Mouse (Mus musculus): ENCODE data around the gene Intu. TPM values are rescaled to one million over a fixed set of nuclear protein-coding genes. Genes with fewer than 3 reads are reported as not detected.

Gene Intu
- total RNA-seq, 1 experiment, result 5.2 TPM

DNA sequence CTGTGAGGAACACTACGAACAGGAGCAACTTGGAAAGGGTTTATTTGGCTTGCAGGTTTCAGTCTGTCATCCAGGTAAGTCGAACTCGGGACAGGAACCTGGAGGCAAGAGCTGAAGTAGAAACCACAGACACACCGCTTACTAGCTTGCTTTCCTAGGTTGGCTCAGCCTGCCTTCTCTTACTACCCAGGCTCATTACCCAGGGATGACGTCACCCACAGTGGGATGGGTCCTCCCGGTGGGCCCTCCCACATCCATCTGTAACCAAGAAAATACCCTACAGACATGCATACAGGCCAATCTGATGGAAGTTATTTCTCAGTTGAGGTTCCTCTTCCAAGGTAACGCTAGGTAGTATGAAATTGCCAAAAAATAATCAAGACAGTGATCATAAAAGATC lies 6.2 kb upstream of the Intu start:
- Histone ChIP-seq H3K9me3 (ENCODE audit: control insufficient read depth, insufficient read depth, low read depth, low read length) (no peaks in the 10 kb centered on the region), H3K27ac (ENCODE audit: insufficient read depth, low read depth, low read length, poor library complexity, severe bottlenecking) (no peak overlapping the region), H3K9ac (ENCODE audit: insufficient read depth, low read depth, low read length, poor library complexity, severe bottlenecking) (no peak overlapping the region), H3K4me3 (ENCODE audit: insufficient read depth in 1 of 2, low read depth in 1 of 2, low read length in 2 of 2, poor library complexity in 1 of 2, severe bottlenecking in 1 of 2) (no peak overlapping the region), H3K4me1 (ENCODE audit: control insufficient read depth in 2 of 2, insufficient read depth in 2 of 2, low read length in 2 of 2, poor library complexity in 1 of 2) (no peaks in the 10 kb centered on the region), H3K36me3 (ENCODE audit: control insufficient read depth, insufficient read depth, low read length, poor library complexity, severe bottlenecking) (no peaks in the 10 kb centered on the region)
- in situ Hi-C loops (cut with MboI; ENCODE audit: low sequenced_read_pairs in 2 of 2, unreplicated experiment in 2 of 2), result no loop called here
- no peak for DNase-seq (ENCODE audit: low read depth, low spot score)
- TF ChIP-seq CHD2 (IDR thresholded peaks at IDR 0.05; ENCODE audit: low read depth, low read length) (no peak), MAFK (IDR thresholded peaks at IDR 0.05; ENCODE audit: insufficient read depth, low read depth, low read length) (no peak), HCFC1 (IDR thresholded peaks at IDR 0.05; ENCODE audit: borderline replicate concordance, insufficient read depth, low read length) (no peak), ZC3H11A (IDR thresholded peaks at IDR 0.05; ENCODE audit: borderline replicate concordance, low read depth, low read length) (no peak), ZNF384 (IDR thresholded peaks at IDR 0.05; ENCODE audit: low read depth, low read length) (no peak)

DNA sequence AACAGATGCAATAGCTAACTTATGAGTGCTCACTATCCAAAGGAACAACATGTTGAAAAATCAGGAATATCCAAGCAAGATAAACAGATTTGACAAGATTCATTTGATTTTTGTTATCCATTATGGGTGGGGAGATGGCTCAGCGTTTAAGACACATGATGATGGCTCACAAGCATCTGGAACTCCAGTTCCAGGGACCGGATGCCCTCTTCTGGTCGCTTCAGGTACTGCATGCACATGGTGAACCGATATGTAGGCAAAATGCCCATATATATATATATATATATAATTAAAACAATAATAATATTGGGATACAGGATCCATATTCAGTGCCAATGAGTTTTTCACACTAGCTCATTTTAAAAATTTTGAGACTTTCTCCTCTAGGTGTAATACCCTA lies 5.7 kb upstream of the Intu start:
- Histone ChIP-seq H3K4me1 (ENCODE audit: control insufficient read depth in 2 of 2, insufficient read depth in 2 of 2, low read length in 2 of 2, poor library complexity in 1 of 2) (no peaks in the 10 kb centered on the region), H3K36me3 (ENCODE audit: control insufficient read depth, insufficient read depth, low read length, poor library complexity, severe bottlenecking) (no peaks in the 10 kb centered on the region), H3K27ac (ENCODE audit: insufficient read depth, low read depth, low read length, poor library complexity, severe bottlenecking) (no peak overlapping the region), H3K9ac (ENCODE audit: insufficient read depth, low read depth, low read length, poor library complexity, severe bottlenecking) (no peak overlapping the region), H3K9me3 (ENCODE audit: control insufficient read depth, insufficient read depth, low read depth, low read length) (no peaks in the 10 kb centered on the region), H3K4me3 (ENCODE audit: insufficient read depth in 1 of 2, low read depth in 1 of 2, low read length in 2 of 2, poor library complexity in 1 of 2, severe bottlenecking in 1 of 2) (no peak overlapping the region)
- peak; percentile 54 for DNase-seq (ENCODE audit: low read depth, low spot score)
- no peak for TF ChIP-seq HCFC1 (IDR thresholded peaks at IDR 0.05; ENCODE audit: borderline replicate concordance, insufficient read depth, low read length)
- TF ChIP-seq CHD2 (IDR thresholded peaks at IDR 0.05; ENCODE audit: low read depth, low read length), result no peak
- no peak for TF ChIP-seq ZNF384 (IDR thresholded peaks at IDR 0.05; ENCODE audit: low read depth, low read length)
- no peak for TF ChIP-seq MAFK (IDR thresholded peaks at IDR 0.05; ENCODE audit: insufficient read depth, low read depth, low read length)
- TF ChIP-seq ZC3H11A (IDR thresholded peaks at IDR 0.05; ENCODE audit: borderline replicate concordance, low read depth, low read length), result no peak
- in situ Hi-C loops (cut with MboI; ENCODE audit: low sequenced_read_pairs in 2 of 2, unreplicated experiment in 2 of 2), result no loop called here

DNA sequence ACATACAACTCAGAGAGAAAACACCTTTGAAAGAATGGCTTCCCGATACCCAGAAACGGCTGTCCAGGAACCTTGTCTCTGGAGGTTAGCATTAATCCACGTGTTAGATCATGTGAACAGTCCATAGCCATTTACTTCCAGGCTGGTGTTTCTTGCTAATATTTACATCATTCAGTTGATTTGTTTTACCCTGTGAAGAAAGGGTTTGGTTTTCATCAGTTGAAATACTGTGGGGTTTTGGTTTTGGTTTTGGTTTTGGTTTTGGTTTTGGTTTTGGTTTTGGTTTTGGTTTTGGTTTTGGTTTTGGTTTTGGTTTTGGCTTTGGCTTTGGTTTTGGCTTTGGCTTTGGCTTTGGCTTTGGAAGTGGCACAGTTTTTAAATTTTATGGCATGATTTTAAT lies 5.0 kb upstream of the Intu start:
- H3K9me3 ChIP-seq (ENCODE audit: control insufficient read depth, insufficient read depth, low read depth, low read length), result no peaks in the 10 kb centered on the region
- no peak overlapping the region for H3K4me3 ChIP-seq (ENCODE audit: insufficient read depth in 1 of 2, low read depth in 1 of 2, low read length in 2 of 2, poor library complexity in 1 of 2, severe bottlenecking in 1 of 2)
- H3K36me3 ChIP-seq (ENCODE audit: control insufficient read depth, insufficient read depth, low read length, poor library complexity, severe bottlenecking), result no peaks in the 10 kb centered on the region
- in situ Hi-C loops (cut with MboI; ENCODE audit: low sequenced_read_pairs in 2 of 2, unreplicated experiment in 2 of 2), result no loop called here
- DNase-seq (ENCODE audit: low read depth, low spot score), result no peak
- no peak overlapping the region for H3K9ac ChIP-seq (ENCODE audit: insufficient read depth, low read depth, low read length, poor library complexity, severe bottlenecking)
- no peaks in the 10 kb centered on the region for H3K4me1 ChIP-seq (ENCODE audit: control insufficient read depth in 2 of 2, insufficient read depth in 2 of 2, low read length in 2 of 2, poor library complexity in 1 of 2)
- no peak overlapping the region for H3K27ac ChIP-seq (ENCODE audit: insufficient read depth, low read depth, low read length, poor library complexity, severe bottlenecking)
- TF ChIP-seq ZNF384 (IDR thresholded peaks at IDR 0.05; ENCODE audit: low read depth, low read length) (no peak), ZC3H11A (IDR thresholded peaks at IDR 0.05; ENCODE audit: borderline replicate concordance, low read depth, low read length) (no peak), MAFK (IDR thresholded peaks at IDR 0.05; ENCODE audit: insufficient read depth, low read depth, low read length) (no peak), CHD2 (IDR thresholded peaks at IDR 0.05; ENCODE audit: low read depth, low read length) (no peak), HCFC1 (IDR thresholded peaks at IDR 0.05; ENCODE audit: borderline replicate concordance, insufficient read depth, low read length) (no peak)

DNA sequence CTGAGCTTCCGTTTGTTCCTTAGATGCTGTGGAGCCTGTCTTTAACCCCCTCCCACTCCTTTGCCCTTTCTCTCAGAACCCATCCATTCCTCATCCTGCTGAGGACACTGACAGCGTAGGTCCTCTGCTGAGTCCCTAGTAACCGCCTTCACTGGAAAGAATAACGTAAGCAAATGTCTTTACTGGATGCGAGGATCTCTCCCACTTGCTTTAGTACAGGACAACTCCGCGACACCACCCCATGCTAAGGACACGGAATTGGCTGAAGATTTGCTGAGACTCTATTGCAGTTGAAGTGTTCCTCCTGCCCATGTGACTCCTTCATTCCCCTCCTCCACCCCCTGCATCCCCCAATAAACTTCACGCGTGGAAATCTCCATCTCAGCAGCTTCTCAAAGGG lies 3.9 kb upstream of the Intu start:
- TF ChIP-seq HCFC1 (IDR thresholded peaks at IDR 0.05; ENCODE audit: borderline replicate concordance, insufficient read depth, low read length) (no peak), ZC3H11A (IDR thresholded peaks at IDR 0.05; ENCODE audit: borderline replicate concordance, low read depth, low read length) (no peak), CHD2 (IDR thresholded peaks at IDR 0.05; ENCODE audit: low read depth, low read length) (no peak), ZNF384 (IDR thresholded peaks at IDR 0.05; ENCODE audit: low read depth, low read length) (no peak), MAFK (IDR thresholded peaks at IDR 0.05; ENCODE audit: insufficient read depth, low read depth, low read length) (no peak)

More for the DNA sequence above, 3.9 kb upstream of the Intu start:
- Histone ChIP-seq H3K9ac (ENCODE audit: insufficient read depth, low read depth, low read length, poor library complexity, severe bottlenecking) (no peak overlapping the region), H3K9me3 (ENCODE audit: control insufficient read depth, insufficient read depth, low read depth, low read length) (no peaks in the 10 kb centered on the region), H3K36me3 (ENCODE audit: control insufficient read depth, insufficient read depth, low read length, poor library complexity, severe bottlenecking) (no peaks in the 10 kb centered on the region), H3K4me1 (ENCODE audit: control insufficient read depth in 2 of 2, insufficient read depth in 2 of 2, low read length in 2 of 2, poor library complexity in 1 of 2) (no peaks in the 10 kb centered on the region; a peak in 1 of 4 replicates), H3K27ac (ENCODE audit: insufficient read depth, low read depth, low read length, poor library complexity, severe bottlenecking) (no peak overlapping the region), H3K4me3 (ENCODE audit: insufficient read depth in 1 of 2, low read depth in 1 of 2, low read length in 2 of 2, poor library complexity in 1 of 2, severe bottlenecking in 1 of 2) (no peak overlapping the region)
- no peak for DNase-seq (ENCODE audit: low read depth, low spot score)
- in situ Hi-C loops (cut with MboI; ENCODE audit: low sequenced_read_pairs in 2 of 2, unreplicated experiment in 2 of 2), result no loop called here

All from ES-E14 (cell line).